In the genomic region with DNA sequence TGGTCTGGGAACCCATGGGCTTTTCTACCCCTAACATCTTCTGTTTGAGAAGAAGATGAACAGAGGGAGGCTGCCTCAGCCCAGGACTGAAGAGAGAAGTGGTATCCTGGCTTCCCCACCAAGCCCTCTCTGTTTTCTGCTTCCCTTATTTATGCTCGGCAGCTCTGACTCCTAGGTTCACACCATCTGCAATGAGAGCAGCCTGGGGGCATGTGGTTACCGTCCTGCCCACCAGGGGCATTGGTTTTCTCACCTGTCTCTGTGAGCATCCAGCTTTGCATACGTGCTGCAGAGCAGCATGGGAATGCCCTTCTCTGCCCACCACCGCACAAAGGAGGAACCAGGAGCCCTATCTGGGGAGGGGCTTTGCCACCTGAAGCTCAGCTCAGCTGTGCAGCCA, we compare ENCODE assay signal across 9 mouse cellular contexts.
DNase-seq lines count a peak whose midpoint lies in the region; ATAC-seq and TF ChIP-seq lines count a peak whose summit lies in the region.
"Had no signal": no experiment of that assay in that cellular context is flagged by ENCODE, and none has a peak within 500 bp of the region (broad histone marks: within the 10 kb centered on the region; RNA-seq: fewer than 3 reads in every experiment).

No protein-coding gene starts in this region.

- DNase-seq in kidney, postnatal 14 days = peak; percentile 17
- no peak for DNase-seq in kidney, adult 2 months
- peak; percentile 74 for DNase-seq in CH12.LX (ENCODE audit: extremely low read depth)
- DNase-seq in WW6 (ENCODE audit: low read depth, low spot score) = peak; percentile 50
- DNase-seq in right cerebral cortex, postnatal 14 days = no peak
- DNase-seq in right cerebral cortex, postnatal 25 days = no peak
- DNase-seq in left cerebral cortex, adult 2 months (ENCODE audit: extremely low spot score in 1 of 2, low spot score in 2 of 2) = no peak

- TF ChIP-seq CTCF in kidney, adult 2 months (conservative IDR thresholded peaks at IDR 0.05; ENCODE audit: insufficient read depth, insufficient read length, low read depth, low read length) = no peak
- peak in 1 of 2 experiments; percentile 36; a peak in 3 of 4 replicates for TF ChIP-seq CTCF in CH12.LX (conservative IDR thresholded peaks at IDR 0.05 in 1 of 2, IDR thresholded peaks at IDR 0.05 in 1 of 2; ENCODE audit: low read depth in 2 of 2, low read length in 2 of 2)
- TF ChIP-seq CTCF in left cerebral cortex, adult 2 months (IDR thresholded peaks at IDR 0.05) = no peak

- H3K4me2 ChIP-seq in CH12.LX (ENCODE audit: insufficient read depth, low read depth, poor library complexity, severe bottlenecking) = no peak overlapping the region
- H3K4me2 ChIP-seq: neural tube, embryonic 12.5 days had no signal

- H3K9me3 ChIP-seq in CH12.LX (replicated peaks; ENCODE audit: low read length) = no peaks in the 10 kb centered on the region
- H3K9me3 ChIP-seq: neural tube, embryonic 12.5 days had no signal

- no peak overlapping the region for H3K27ac ChIP-seq in kidney, adult 2 months (ENCODE audit: insufficient read depth, low read depth, low read length)
- H3K27ac ChIP-seq in CH12.LX (ENCODE audit: insufficient read depth, low read depth) = no peak overlapping the region
- H3K27ac ChIP-seq in left cerebral cortex, adult 2 months = no peak overlapping the region
- H3K27ac ChIP-seq: neural tube, embryonic 12.5 days had no signal

- H3K4me3 ChIP-seq in kidney, adult 2 months (ENCODE audit: insufficient read depth, low read depth, low read length) = no peak overlapping the region
- no peak overlapping the region for H3K4me3 ChIP-seq in CH12.LX (replicated peaks in 1 of 3; ENCODE audit: low read depth in 2 of 3, low read length in 2 of 3, poor library complexity in 1 of 3)
- no peak overlapping the region for H3K4me3 ChIP-seq in left cerebral cortex, adult 2 months
- H3K4me3 ChIP-seq: neural tube, embryonic 12.5 days had no signal

- H3K4me1 ChIP-seq in kidney, adult 2 months (ENCODE audit: control insufficient read depth, insufficient read depth, low read length) = no peaks in the 10 kb centered on the region
- peaks cover 16 to 57% of the 10 kb centered on the region in 2 experiments for H3K4me1 ChIP-seq in CH12.LX (ENCODE audit: control insufficient read depth in 1 of 2, insufficient read depth in 2 of 2)

- dilution Hi-C loops in CH12.LX (cut with MboI; ENCODE audit: extremely low pct_ligation_motif_present, extremely low pct_unique_long_range_greater_than_20kb, low sequenced_read_pairs) = no loop called here

- H3K79me2 ChIP-seq in CH12.LX (replicated peaks; ENCODE audit: control insufficient read depth, extremely low read depth, insufficient read depth, poor library complexity, severe bottlenecking) = no peaks in the 10 kb centered on the region

- intact Hi-C loops in left cerebral cortex, adult 2 months (cut with DNase I) = loop anchor here (5.0 kb wide), 2 partner anchors 87 to 168 kb away; no protein-coding TSS in a partner anchor

- WGBS in kidney, adult 2 months = 67% methylated on average over 4 of the region's 4 CpGs

- in situ Hi-C loops in CH12.LX (cut with MboI; ENCODE audit: low pct_ligation_motif_present, low pct_unique_long_range_greater_than_20kb, low sequenced_read_pairs) = no loop called here

- no peaks in the 10 kb centered on the region for H3K36me3 ChIP-seq in kidney, adult 2 months (ENCODE audit: control insufficient read depth, insufficient read depth, low read length)
- no peaks in the 10 kb centered on the region for H3K36me3 ChIP-seq in CH12.LX (replicated peaks in 1 of 2; ENCODE audit: control insufficient read depth in 1 of 2, insufficient read depth in 1 of 2, low read length in 1 of 2)
- H3K36me3 ChIP-seq: neural tube, embryonic 12.5 days had no signal

- peak; percentile 41; the same call in 1 of the 2 replicates for TF ChIP-seq EP300 in CH12.LX (IDR thresholded peaks at IDR 0.05; ENCODE audit: low read length)

- no peak; the same call in 1 of the 2 replicates for TF ChIP-seq RAD21 in CH12.LX (IDR thresholded peaks at IDR 0.05; ENCODE audit: low read depth, low read length)

- no peaks in the 10 kb centered on the region for H3K27me3 ChIP-seq in kidney, adult 2 months (replicated peaks; ENCODE audit: control insufficient read depth, insufficient read depth, low read length)
- H3K27me3 ChIP-seq in CH12.LX (replicated peaks) = peaks cover 44% of the 10 kb centered on the region

- no peak overlapping the region for H3K9ac ChIP-seq in CH12.LX (ENCODE audit: insufficient read depth, low read depth)
- H3K9ac ChIP-seq: neural tube, embryonic 12.5 days had no signal

- TF ChIP-seq POLR2A in kidney, adult 2 months (IDR thresholded peaks at IDR 0.05; ENCODE audit: low read depth, low read length) = no peak
- no peak; the same call in 1 of the 2 replicates for TF ChIP-seq POLR2A in CH12.LX (IDR thresholded peaks at IDR 0.05; ENCODE audit: low read depth, low read length)

- peak; percentile 39; the same call in 1 of the 2 replicates for ATAC-seq in megakaryocyte-erythroid progenitor cell, adult 5-6 weeks (replicated peaks; ENCODE audit: low FRiP score, low TSS enrichment, poor library complexity, severe bottlenecking)

TF ChIP-seq in CH12.LX, 34 proteins besides CTCF, POLR2A, EP300 and RAD21:
- TF ChIP-seq CHD2 (IDR thresholded peaks at IDR 0.05; ENCODE audit: low read length) (no peak), SIN3A (IDR thresholded peaks at IDR 0.05; ENCODE audit: low read length) (no peak), BHLHE40 (IDR thresholded peaks at IDR 0.05; ENCODE audit: low read depth, low read length) (peak; percentile 32; the same call in 1 of the 2 replicates), RCOR1 (conservative IDR thresholded peaks at IDR 0.05; ENCODE audit: low read depth, low read length) (no peak), MAX (IDR thresholded peaks at IDR 0.05; ENCODE audit: low read length) (peak; percentile 30; the same call in 1 of the 2 replicates), NELFE (IDR thresholded peaks at IDR 0.05; ENCODE audit: low read depth, low read length) (no peak), GABPA (IDR thresholded peaks at IDR 0.05; ENCODE audit: insufficient replicate concordance, low read depth, low read length) (no peak), USF1 (IDR thresholded peaks at IDR 0.05; ENCODE audit: low read depth, low read length) (no peak), ZMIZ1 (IDR thresholded peaks at IDR 0.05; ENCODE audit: low read depth, low read length) (no peak), ETS1 (conservative IDR thresholded peaks at IDR 0.05; ENCODE audit: low read depth, low read length) (0 out of 2 replicates have a peak, but pooled peaks have one; percentile 44), TCF12 (IDR thresholded peaks at IDR 0.05; ENCODE audit: low read depth, low read length) (peak; percentile 37; the same call in 1 of the 2 replicates)
TF ChIP-seq in CH12.LX: peak in this region for 4.

Comparison
In these comparisons a context has a peak if more than half of its experiments do, and no peak if none do; other contexts are left out.
1. DNase-seq: peak in kidney, postnatal 14 days (single experiment), CH12.LX (single experiment) and WW6 (single experiment); none in kidney, adult 2 months (single experiment), right cerebral cortex, postnatal 14 days (single experiment), right cerebral cortex, postnatal 25 days (single experiment) and left cerebral cortex, adult 2 months (0 of 2).